Mouse (Mus musculus) T-helper 1 cell (primary cell): ENCODE measurements around the gene Gm9732.
"Not testable (repeated sequence)": the region's sequence is repeated elsewhere in the genome, so short reads cannot be mapped to it uniquely, and the experiment has no call there.

Experiments
- in situ Hi-C: fragments of 300-600 bp; cut with MboI, MseI; formaldehyde crosslinking; loops from one replicate; pipeline ENCODE4 v1.15.1; 2025; ENCODE audit warnings: high pct_unique_total_duplicates

Gene Gm9732

DNA sequence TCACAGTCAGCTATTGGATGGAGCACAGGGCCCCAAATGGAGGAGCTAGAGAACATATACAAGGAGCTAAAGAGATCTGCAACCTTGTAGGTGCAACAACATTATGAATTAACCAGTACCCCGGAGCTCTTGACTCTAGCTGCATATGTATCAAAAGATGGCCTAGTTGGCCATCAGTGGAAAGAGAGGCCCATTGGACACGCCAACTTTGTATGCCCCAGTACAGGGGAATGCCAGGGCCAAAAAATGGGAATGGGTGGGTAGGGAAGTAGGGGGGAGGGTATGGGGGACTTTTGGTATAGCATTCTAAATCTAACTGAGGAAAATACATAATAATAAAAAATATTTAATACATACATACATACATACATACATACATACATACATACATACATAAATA lies 78.1 kb downstream of the Gm9732 start:
- in situ Hi-C loops = not testable (repeated sequence)
